Mouse (Mus musculus) cerebellum, adult 2 months (tissue): ENCODE data around the gene Gpam.

Experiments used
- CTCF ChIP-seq: fragments of 200-500 bp; IDR thresholded peaks from 2 replicates; pipeline ENCODE4 v1.5.1; 2011; ENCODE audit warnings: low read depth, mild to moderate bottlenecking, control low read depth, low read length, moderate library complexity, borderline replicate concordance; ENCODE audit not compliant: insufficient read depth
- POLR2A ChIP-seq: fragments of 200-500 bp; IDR thresholded peaks from 2 replicates; pipeline ENCODE4 v1.6.1; 2011; ENCODE audit warnings: low read length, control low read depth, borderline replicate concordance; ENCODE audit not compliant: insufficient read depth

GRCm38 (mm10) chr19:55162271-55162670, 35.2 kb upstream of the Gpam start:
- TF ChIP-seq CTCF = no peak
- no peak for TF ChIP-seq POLR2A
